Mouse (Mus musculus): ENCODE measurements around the gene Artn. TPM values are rescaled to one million over a fixed set of nuclear protein-coding genes. Genes with fewer than 3 reads are reported as not detected.

Artn gene
- total RNA-seq (2015; ENCODE audit: low replicate concordance) (9.6 TPM in 1 of 2 replicates, not detected in the other), total RNA-seq (2017; ENCODE audit: low replicate concordance) (0.85 and 1.3 TPM in 2 replicates)

DNA sequence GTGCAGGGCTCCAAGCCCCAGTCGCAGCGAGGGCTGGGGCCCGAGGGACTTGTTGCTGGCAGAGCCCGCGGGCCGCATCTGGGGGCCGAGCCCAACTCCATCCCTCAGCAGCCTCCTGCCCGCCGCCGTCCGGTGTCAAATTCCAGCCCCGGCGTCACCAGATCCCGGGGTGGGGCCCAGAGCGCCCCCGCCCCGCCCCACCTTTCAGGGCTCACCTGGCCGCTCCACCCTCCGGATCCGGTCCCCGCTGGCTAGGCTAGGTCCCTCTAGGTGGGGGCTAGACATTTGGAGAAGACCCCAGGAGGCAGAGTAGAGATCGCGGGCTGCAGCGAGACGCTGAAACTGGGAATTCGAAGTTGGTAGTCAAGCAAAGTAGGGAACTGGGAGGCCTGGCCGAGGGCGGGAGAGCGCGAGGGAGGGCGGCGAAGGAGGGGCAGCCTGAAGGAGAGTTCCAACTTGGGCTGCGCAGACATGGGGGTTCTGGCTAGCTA, at the start of gene Artn:
TSS of gene Artn (minus strand) at position 373 of the 491 bp plus-strand sequence.
- ATAC-seq (replicated peaks; ENCODE audit: low FRiP score, poor library complexity, severe bottlenecking), result peak; percentile 7

DNA sequence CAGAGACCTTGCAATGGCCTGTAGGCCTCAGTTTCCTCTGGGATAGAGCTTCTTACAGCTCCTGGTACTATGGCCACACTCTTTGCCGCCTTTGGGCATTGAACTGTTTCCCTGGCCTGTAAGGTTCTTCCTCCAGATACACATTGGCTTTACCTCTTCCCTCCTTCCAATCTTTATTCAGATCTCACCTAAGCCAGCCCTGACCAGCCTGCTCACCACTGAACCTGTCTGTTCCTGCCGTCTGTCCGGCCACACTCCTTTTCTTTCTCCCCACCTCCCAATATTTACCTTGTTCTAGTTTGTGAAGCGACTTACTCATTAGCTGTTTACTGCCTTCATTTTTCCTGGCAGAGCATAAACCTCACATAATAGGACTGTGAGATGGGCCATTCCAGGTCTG, 49.6 kb upstream of the Artn start:
- no peak for ATAC-seq (replicated peaks; ENCODE audit: low FRiP score, poor library complexity, severe bottlenecking)

DNA sequence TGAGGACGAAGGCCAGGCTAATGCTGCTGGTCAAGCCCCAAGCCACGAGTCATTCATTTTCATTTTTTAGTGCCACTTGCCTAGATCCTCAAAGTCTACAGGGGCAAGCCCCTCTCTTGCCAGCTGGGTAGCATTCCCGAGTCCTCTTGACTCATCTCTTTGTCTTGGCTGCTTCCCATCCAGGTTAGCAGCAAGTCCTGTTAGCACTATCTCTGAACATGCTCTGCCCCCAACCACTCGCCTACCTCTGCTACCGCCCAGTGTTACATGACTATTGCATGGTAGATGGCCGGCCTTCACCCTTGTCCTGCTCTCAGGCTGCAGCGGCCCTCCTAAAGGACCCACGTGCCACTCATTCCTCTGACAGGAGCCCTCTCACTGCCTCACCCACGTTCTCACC, 48.7 kb upstream of the Artn start:
- ATAC-seq (replicated peaks; ENCODE audit: low FRiP score, poor library complexity, severe bottlenecking), result no peak

DNA sequence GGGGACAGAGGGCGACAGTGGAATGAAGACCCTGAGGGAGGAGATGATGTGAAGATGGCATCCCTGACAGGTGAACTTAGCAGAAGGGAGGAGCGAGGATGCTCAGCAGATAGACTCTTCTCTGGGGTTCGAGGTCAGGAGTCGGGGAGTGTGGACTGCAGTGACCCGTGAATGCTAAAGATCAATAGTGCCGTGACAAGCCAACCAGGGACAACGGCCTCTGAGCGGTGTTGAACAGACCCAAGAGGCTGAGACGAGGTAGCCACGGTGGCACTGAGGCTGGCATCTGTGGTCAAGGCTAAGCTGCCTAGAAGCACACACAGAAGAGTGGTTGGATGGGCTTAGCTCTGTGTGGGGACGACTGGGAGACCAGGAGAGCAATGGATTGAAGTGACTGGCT, 48.3 kb upstream of the Artn start:
- no peak for ATAC-seq (replicated peaks; ENCODE audit: low FRiP score, poor library complexity, severe bottlenecking)

DNA sequence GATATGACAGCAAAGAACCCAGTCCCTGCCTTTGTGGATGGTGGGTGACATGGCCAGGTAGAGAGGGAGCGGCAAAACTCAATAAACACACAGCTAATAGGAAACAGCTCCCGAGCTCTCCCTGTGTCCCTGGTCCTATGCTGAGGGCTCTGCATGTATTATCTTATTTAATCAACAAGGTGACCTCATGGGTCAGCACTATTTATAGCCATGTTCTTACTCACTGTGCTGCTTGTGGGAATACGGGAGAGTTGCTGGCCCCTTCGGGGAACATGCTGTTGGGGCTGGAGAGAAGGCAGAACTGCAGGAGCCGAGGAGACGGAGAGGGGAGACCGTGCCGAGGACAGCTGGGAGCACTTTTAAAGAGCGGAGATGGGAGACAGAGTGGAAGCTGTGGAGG, 47.8 kb upstream of the Artn start:
- no peak for ATAC-seq (replicated peaks; ENCODE audit: low FRiP score, poor library complexity, severe bottlenecking)

DNA sequence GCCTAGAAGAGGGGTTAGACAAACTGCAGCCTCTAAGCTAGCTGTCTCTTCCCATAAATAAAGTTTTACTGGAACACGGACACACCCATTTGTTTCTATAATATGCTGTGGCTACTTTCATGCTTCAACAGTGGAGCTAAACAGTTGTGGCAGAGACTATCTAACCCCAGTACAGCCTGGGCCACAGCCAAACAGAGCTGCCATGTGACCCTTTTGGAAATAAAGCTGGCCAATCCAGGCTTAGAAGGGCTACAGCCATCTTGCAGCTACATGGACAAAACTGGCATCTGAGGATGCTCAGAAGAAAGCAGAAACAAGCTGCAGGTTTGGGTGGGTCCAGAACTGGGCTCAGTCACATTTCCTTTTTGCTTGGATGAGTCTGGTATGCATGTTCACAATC, 46.3 kb upstream of the Artn start:
- no peak for ATAC-seq (replicated peaks; ENCODE audit: low FRiP score, poor library complexity, severe bottlenecking)

DNA sequence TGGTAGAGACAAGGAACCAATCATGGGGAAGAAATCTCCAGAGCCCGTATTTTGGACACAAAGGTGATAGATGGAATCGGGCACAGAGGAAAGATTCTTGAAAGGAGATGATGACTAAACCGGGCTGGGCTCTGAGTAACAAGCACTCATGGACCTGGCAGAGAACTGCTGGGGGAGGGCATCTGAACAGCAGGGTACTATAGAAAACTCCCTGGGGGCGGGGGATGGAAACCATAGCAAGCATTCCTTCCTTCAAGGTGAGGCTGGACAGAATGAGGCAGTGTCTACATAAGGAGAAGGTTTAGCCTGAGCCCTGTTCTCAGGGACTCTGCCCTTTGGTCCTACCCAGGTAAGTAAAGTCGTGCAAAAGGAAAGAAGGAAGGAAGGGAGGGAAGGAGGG, 45.2 kb upstream of the Artn start:
- ATAC-seq (replicated peaks; ENCODE audit: low FRiP score, poor library complexity, severe bottlenecking), result no peak

DNA sequence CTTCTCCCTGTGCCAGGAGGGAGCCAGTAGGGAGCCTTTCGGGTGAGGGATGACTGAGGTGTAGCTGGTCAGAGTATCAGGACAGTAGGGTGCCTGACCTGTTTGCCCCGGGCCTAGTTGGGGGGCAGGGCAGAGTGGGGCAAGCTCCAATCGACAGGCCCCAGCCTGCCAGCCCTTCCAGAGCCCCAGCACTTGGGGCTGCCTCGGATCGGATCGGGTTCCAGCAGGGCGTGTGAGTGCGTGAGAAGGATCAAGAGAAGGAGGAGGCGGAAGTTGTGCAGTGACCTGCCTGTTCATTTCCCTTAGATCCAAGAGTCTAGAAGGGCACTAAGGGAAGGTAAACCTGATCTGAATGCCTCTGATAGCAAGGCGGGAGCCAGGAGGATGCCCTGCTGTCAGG, 43.4 kb upstream of the Artn start:
- no peak for ATAC-seq (replicated peaks; ENCODE audit: low FRiP score, poor library complexity, severe bottlenecking)

DNA sequence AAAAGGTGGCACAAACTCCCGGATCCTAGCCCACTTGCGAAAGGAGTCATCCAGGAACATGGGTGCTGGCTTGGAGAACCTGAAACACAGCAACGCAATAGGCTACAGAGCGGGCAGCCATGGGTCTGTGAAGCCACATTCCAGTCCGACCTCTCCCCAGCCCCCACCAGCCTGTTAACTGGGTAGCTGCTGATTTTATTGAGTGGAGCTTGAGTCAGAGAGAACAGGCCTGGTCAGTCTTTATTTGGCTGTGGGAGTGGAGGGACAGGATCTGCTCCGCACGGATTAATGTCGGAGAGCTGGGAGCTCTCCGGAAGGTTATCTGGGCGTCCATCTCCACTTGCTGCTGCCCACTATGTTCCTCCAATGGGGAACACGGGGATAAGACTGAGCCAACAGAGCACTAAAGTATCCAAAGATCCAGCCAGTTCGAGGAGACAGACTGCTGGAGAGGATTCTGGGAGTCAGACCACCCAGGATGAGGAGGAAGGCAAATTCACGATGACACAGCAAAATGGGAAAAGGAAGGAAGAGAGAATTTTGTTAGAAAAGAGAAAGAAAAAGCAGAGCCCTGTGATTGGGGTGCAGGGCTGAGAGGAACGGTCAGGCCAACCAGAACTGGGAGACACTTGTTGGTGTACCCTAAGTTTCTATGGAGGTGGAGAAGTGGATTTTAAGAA, 34.9 kb upstream of the Artn start:
- ATAC-seq (replicated peaks; ENCODE audit: low FRiP score, poor library complexity, severe bottlenecking), result no peak

DNA sequence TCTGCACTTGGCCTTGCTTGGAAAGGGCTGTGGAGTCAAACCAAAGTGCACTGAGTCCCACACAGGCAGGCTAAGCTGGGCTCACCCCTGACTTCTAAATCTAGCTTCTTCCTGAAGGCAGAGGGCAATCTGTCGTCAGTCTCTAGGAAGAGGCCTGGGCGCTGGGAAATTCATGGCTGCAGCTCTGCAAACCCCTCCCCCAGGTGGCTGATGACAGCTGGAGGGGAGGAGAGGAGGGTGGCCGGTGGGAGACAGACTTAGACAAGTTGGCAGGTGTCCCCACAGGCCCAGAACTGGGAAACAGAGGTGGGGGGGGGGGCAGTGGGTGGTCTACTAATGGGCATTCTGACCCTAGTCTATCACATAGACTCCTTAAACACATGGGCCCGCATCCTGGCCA, 27.9 kb upstream of the Artn start:
- no peak for ATAC-seq (replicated peaks; ENCODE audit: low FRiP score, poor library complexity, severe bottlenecking)

DNA sequence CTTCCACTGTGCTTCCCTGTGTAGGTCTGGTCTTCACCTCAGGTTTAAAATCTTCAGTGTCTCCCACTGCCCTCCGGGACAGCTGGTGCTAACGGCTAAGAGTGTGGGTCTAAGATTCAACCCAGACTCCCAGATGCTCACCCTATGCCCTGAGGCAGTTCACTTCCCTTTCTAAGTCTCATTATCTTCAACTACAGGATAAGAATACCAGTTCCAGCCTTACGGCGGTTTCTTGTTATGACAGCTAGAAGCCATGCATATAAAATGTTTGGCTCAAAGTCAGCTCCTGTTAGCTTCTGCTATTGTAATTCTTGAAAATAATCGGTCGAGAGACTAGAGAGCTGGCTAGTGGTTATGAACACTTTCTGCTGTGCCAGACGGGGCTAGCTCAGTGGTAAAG, 17.9 kb upstream of the Artn start:
- no peak for ATAC-seq (replicated peaks; ENCODE audit: low FRiP score, poor library complexity, severe bottlenecking)

DNA sequence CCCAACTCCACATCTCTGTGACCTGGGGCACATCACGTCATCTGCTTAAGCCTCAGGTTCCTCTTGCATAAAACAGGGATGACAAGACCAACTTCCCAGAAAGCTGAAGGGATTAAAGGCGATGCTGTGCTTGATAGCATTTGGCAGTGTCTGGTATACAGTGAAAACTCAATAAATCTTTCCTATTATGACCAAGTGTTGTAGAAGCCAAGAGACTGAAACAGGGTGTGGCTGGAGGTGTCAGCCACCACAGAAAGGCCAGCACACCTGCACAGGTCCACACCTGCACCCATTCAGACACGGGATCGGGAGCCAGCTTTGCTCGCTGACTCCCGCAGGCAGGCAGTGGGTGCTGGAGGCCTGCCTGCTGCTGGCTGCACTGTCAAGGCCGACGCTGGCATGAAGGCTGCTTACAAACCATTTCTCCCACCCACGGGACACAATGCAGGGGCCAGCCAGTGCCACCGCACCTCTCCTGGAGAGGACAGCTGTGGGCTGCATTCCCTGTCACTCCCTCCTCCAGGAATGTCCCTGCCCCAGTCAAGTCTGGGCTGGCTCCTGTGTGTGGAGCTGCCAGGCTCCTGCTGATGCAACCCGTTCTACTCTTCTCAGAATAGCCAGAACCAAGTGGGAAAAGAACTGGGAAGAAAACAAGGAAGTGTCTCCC, 17.2 kb upstream of the Artn start:
- 0 out of 2 replicates have a peak, but pooled peaks have one; percentile 19 for ATAC-seq (replicated peaks; ENCODE audit: low FRiP score, poor library complexity, severe bottlenecking)

DNA sequence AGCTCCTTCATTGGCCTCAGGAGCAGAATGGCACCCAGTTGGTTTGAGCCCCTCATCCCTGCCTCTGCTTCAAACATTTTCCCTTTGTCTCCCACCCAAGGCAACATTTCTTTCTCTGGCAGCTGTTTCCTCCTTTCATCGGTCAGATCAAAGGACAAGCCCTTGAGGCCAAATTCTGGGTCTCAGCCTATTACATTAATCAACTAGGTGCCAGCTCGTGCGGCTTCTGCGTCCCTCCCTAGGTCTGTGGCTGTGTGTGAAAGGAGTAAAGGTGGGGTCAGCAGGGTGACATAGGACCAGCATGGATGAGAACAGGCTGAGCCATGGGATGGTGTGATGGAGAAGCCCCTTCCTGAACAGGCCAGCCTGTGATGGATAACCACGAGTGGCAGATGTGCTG, 13.8 kb upstream of the Artn start:
- ATAC-seq (replicated peaks; ENCODE audit: low FRiP score, poor library complexity, severe bottlenecking), result no peak

DNA sequence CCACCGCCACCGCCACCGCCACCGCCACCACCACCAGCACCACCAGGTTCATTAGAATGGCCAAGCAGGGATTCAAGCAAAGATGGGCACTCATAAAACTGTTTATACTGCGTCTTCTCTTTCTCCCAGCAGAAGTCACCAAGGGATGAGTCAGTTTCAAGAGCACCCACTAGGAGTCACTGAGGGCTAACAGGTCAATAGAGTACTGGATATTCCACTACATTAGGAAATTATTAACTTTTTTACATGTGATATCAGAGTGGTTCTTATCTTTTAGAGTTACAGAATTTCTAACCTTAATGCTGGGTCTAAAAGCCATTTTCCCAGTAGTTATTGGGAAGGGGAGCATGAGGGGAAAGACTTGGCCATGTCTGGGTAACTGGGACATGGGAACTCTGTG, 7.4 kb upstream of the Artn start:
- no peak for ATAC-seq (replicated peaks; ENCODE audit: low FRiP score, poor library complexity, severe bottlenecking)

DNA sequence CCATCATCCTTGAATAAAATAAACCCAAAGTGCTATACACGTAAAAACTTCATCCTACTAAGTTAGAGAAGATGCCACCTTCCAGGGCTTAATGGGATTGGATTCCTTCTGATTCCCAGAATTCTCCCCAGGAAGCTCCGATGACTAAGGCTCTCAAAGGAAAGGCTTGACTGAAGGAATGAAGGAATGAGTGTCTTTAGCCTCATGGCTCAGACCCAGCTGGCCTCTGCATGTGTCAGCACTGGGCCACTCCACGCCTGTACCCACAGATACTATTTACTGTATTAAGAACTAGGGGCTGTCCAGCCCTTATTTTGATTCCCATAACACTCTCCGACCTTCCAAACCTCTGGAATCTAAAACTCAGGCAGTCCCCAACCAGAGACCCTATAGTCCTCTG, 4.5 kb upstream of the Artn start:
- no peak for ATAC-seq (replicated peaks; ENCODE audit: low FRiP score, poor library complexity, severe bottlenecking)

DNA sequence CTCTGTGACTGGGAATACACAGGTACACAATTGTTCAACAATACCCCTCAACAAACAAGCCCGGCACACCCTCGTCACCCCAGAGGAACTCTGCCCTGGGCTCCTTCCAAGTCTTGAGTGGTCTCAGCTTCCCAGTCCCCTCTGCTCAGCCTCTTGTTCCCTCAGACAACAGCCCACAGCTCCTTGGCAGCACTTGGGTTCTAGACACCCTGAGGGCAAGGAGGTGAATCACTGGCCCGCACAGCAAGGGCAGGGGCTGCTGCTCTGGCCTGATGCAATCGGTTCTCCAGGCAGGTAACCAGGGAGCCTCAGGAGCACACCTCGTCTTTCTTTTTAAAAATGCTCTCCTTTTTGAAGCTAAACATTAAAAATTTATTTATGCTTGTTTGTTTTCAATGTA, 3.7 kb upstream of the Artn start:
- no peak for ATAC-seq (replicated peaks; ENCODE audit: low FRiP score, poor library complexity, severe bottlenecking)

DNA sequence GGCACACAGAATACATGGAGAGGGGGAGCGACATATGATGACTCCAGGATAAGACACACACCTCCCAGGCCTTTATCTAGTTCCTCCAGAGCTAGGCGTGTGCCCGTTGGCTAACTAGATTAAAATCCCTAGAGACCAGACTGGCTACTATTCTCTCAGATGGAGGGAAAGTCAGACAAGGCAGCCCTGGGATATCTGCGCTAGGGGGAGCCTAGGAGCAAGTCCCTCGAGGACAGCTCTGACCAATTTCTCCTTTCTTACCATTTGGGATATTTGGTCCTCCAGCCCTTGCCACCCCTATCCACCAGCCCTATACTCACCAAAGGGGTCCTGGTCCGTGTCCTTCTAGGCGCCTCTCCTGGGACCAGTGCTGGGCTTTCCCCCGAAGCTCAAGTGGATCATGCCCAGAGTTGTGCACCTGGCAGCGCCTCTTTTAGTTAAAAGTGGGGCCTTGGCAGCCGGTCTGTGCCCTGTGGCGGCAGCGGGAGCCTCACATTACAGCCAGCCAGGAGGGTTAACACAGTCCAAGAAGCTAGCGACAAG, 793 bp downstream of the Artn start:
- ATAC-seq (replicated peaks; ENCODE audit: low FRiP score, poor library complexity, severe bottlenecking), result peak; percentile 85

DNA sequence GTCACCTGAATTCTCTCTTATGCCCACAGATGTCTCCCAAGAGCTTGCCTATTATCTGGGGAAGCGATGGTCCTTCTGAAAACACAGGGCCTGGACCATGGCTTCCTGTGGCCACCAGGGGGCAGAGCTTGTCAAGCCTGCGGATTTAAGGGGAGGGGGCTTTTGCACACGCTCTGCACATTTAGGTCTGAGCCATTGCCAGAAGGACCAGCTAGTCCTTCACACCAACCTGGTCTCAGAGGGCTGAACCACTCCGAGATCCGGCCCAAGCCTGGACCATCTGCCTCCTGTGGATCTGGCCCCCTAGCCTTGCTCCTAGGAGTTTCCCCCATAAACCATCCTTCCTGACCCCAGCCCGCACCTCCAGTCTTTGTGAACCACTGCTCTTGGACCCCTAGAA, 1.3 kb downstream of the Artn start:
- ATAC-seq (replicated peaks; ENCODE audit: low FRiP score, poor library complexity, severe bottlenecking), result peak; percentile 51

DNA sequence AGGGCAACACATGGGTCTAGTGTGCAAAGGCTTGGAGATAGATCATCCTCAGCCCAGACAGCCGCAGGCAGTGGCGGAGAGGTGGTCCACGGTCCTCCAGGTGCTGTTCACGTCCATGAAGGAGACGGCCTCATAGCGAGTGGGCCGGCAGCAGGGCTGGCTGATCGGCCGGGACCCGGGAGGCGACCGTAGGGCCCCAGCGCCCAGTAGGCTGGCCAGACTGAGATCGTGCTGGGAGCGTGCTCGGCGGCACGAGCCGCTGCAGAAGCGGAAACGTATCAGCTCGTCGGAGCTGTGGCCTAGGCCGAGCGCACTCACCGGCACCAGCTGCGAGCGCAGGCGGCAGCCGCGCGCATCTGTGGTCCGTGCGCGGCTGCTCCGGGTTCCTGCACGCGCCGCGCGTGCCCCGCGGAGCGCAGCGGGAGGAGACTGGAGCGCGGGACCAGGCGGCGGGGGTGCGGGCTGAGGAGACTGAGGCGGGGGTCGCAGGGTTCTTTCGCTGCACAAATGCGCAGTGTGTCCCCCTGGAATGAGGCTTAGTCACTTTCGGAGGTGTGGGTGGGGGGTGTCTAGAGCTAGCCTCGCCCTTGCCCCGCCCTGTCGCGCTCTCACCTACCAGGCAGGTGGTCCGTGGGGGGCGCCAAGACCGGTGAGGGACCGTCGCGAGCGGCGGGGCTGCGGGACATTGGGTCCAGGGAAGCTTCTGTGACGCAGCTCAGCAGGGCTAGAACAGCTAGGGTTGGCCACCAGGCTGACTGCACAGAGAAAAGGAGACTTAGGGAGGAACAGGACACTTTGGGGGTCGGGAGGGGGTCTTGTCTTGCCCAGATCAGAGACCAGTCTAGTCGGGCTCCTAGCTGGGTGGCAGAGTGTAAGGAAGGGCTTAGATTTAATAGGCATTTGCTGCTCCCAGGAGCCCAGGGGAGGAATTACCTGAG, 2.7 kb downstream of the Artn start:
- no peak for ATAC-seq (replicated peaks; ENCODE audit: low FRiP score, poor library complexity, severe bottlenecking)

DNA sequence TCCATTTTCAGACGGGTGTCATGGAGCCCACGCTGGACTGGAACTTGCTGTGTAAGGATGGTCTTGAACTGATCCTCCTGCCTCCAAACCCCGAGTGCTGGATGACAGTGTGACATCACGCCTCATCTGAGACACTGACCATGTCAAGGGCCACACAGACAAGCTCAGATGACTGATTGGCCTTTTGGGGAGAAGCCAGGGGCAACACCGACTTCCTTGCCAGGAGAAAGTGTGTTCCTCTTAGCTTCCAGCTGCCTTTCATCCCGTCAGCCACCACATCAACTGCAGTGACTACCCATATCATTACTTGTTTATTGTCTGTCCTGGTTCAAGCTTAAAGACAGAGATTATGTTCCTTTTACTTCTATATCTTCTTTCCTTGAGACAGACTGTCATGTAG, 4.6 kb downstream of the Artn start:
- no peak for ATAC-seq (replicated peaks; ENCODE audit: low FRiP score, poor library complexity, severe bottlenecking)
